Mouse (Mus musculus) hindbrain, embryonic 16.5 days (tissue): ENCODE data around the gene Spsb3. TPM values are rescaled to one million over a fixed set of nuclear protein-coding genes. Genes with fewer than 3 reads are reported as not detected.

Source experiments
- ATAC-seq: fragments of 200-750 bp; cut with Nextera tagmentation; 2 replicates; pipeline ENCODE4 v1.8.0; 2017; ENCODE audit warnings: moderate TSS enrichment, moderate library complexity
- H3K27ac ChIP-seq: fragments of 300-500 bp; sonication (generic); 2 replicates; pipeline ENCODE4 v1.5.1; 2014; ENCODE audit warnings: low read depth, mild to moderate bottlenecking, control low read depth, low read length, moderate library complexity
- H3K27me3 ChIP-seq: fragments of 300-500 bp; sonication (generic); replicated peaks from 2 replicates; pipeline ENCODE4 v1.6.1; 2014; ENCODE audit warnings: low read length; ENCODE audit not compliant: control insufficient read depth, insufficient read depth
- H3K36me3 ChIP-seq: fragments of 300-500 bp; sonication (generic); 2 replicates; pipeline ENCODE4 v1.6.1; 2014; ENCODE audit warnings: mild to moderate bottlenecking, low read length, moderate library complexity, mixed read lengths; ENCODE audit not compliant: control insufficient read depth, insufficient read depth
- H3K4me1 ChIP-seq: fragments of 300-500 bp; sonication (generic); 2 replicates; pipeline ENCODE4 v1.6.1; 2014; ENCODE audit warnings: low read depth, low read length; ENCODE audit not compliant: control insufficient read depth, insufficient read depth
- H3K4me2 ChIP-seq: fragments of 300-500 bp; sonication (generic); 2 replicates; pipeline ENCODE4 v1.6.1; 2014; ENCODE audit warnings: mild to moderate bottlenecking, low read length, control low read depth, moderate library complexity
- H3K4me3 ChIP-seq: fragments of 300-500 bp; sonication (generic); 2 replicates; pipeline ENCODE4 v1.5.1; 2014; ENCODE audit warnings: mild to moderate bottlenecking, low read length, control low read depth, moderate library complexity
- H3K9ac ChIP-seq: fragments of 300-500 bp; sonication (generic); 2 replicates; pipeline ENCODE4 v1.6.1; 2014; ENCODE audit warnings: low read depth, mild to moderate bottlenecking, control low read depth, low read length, moderate library complexity
- H3K9me3 ChIP-seq: fragments of 300-500 bp; sonication (generic); 2 replicates; pipeline ENCODE4 v1.6.1; 2014; ENCODE audit warnings: mild to moderate bottlenecking, low read length, moderate library complexity; ENCODE audit not compliant: control insufficient read depth
- WGBS: fragments of 180-500 bp; shearing (Covaris S2); extraction: QIAGEN DNeasy Blood & Tissue Kit; methylation state at CpG from one replicate; pipeline ENCODE4 v1.1.7; 2014; 5-methylcytosine and 5-hydroxymethylcytosine counted together
- polyA plus RNA-seq: library from polyadenylated mRNA; unstranded; fragments of >200 nt; fragmentation: Nextera tagmentation; extraction: Ambion mirVana; gene quantifications from 2 replicates; pipeline ENCODE4 v1.2.1, GENCODE M21; 2015

Gene Spsb3
- polyA plus RNA-seq: 88.2 and 90.4 TPM in 2 replicates

- peak; percentile 98 for ATAC-seq
- Histone ChIP-seq H3K4me2 (peak within 1 kb of the TSS; percentile 96), H3K4me3 (peak within 1 kb of the TSS; percentile 88), H3K9me3 (no peaks in the 10 kb centered on the region), H3K36me3 (peaks cover 20% of the 10 kb centered on the region), H3K27ac (peak within 1 kb of the TSS; percentile 76), H3K9ac (peak within 1 kb of the TSS; percentile 87), H3K4me1 (peaks cover 31% of the 10 kb centered on the region), H3K27me3 (no peaks in the 10 kb centered on the region)
- WGBS: under 1% methylated on average over 69 of the region's 69 CpGs
These were observed at the start of gene Spsb3, which contains the start of gene Nubp2 for GRCm38 (mm10) chr17:24886134-24886931. Gene Spsb3, plus strand, starts transcription at chr17:24886643. Gene Nubp2, minus strand, starts transcription at chr17:24886349.

GRCm38 (mm10) chr17:24839842-24840241 is 46.6 kb upstream of the Spsb3 start, which contains the start of gene Hagh:
Gene Hagh, plus strand, starts transcription at chr17:24840143.
- Histone ChIP-seq H3K27ac (no peak within 1 kb of the TSS), H3K4me2 (no peak within 1 kb of the TSS), H3K4me1 (no peaks in the 10 kb centered on the region), H3K4me3 (no peak within 1 kb of the TSS), H3K9me3 (no peaks in the 10 kb centered on the region), H3K27me3 (peaks cover 12% of the 10 kb centered on the region), H3K9ac (no peak within 1 kb of the TSS), H3K36me3 (no peaks in the 10 kb centered on the region)
- 77% methylated on average over 8 of the region's 8 CpGs for WGBS
- no peak for ATAC-seq

GRCm38 (mm10) chr17:24840341-24840740 is 46.1 kb upstream of the Spsb3 start:
- no peaks in the 10 kb centered on the region for H3K36me3 ChIP-seq

GRCm38 (mm10) chr17:24841133-24841532 is 45.3 kb upstream of the Spsb3 start:
- Histone ChIP-seq H3K4me1 (no peaks in the 10 kb centered on the region), H3K4me3 (no peak overlapping the region), H3K27me3 (peaks cover 9% of the 10 kb centered on the region), H3K9me3 (no peaks in the 10 kb centered on the region), H3K4me2 (no peak overlapping the region), H3K36me3 (no peaks in the 10 kb centered on the region), H3K27ac (no peak overlapping the region), H3K9ac (no peak overlapping the region)
- WGBS: 53% methylated on average over 4 of the region's 4 CpGs
- ATAC-seq: no peak

More at GRCm38 (mm10) chr17:24840341-24840740, 46.1 kb upstream of the Spsb3 start:
- Histone ChIP-seq H3K27ac (no peak overlapping the region), H3K9me3 (no peaks in the 10 kb centered on the region), H3K4me3 (no peak overlapping the region), H3K4me1 (no peaks in the 10 kb centered on the region), H3K27me3 (peaks cover 12% of the 10 kb centered on the region), H3K4me2 (no peak overlapping the region), H3K9ac (no peak overlapping the region)
- ATAC-seq: no peak
- WGBS: 70% methylated on average over 5 of the region's 5 CpGs

- no peaks in the 10 kb centered on the region for H3K36me3 ChIP-seq
- 66% methylated on average over 2 of the region's 2 CpGs for WGBS
- ATAC-seq: no peak
These were observed 43.8 kb upstream of the Spsb3 start for GRCm38 (mm10) chr17:24842631-24843030.

GRCm38 (mm10) chr17:24844525-24844924 is 41.9 kb upstream of the Spsb3 start:
- no peak overlapping the region for H3K4me3 ChIP-seq
- H3K27me3 ChIP-seq: peaks cover 7% of the 10 kb centered on the region; the same call in 1 of the 2 replicates
- no peak for ATAC-seq
- no peaks in the 10 kb centered on the region for H3K36me3 ChIP-seq
- H3K4me2 ChIP-seq: no peak overlapping the region
- no peaks in the 10 kb centered on the region for H3K9me3 ChIP-seq
- no peak overlapping the region for H3K9ac ChIP-seq
- WGBS: 56% methylated on average over 9 of the region's 9 CpGs
- no peak overlapping the region for H3K27ac ChIP-seq
- H3K4me1 ChIP-seq: peaks cover 8% of the 10 kb centered on the region

More at GRCm38 (mm10) chr17:24842631-24843030, 43.8 kb upstream of the Spsb3 start:
- Histone ChIP-seq H3K9ac (no peak overlapping the region), H3K9me3 (no peaks in the 10 kb centered on the region), H3K27ac (no peak overlapping the region), H3K4me3 (no peak overlapping the region), H3K4me2 (no peak overlapping the region), H3K4me1 (no peaks in the 10 kb centered on the region), H3K27me3 (peaks cover 7% of the 10 kb centered on the region)

- 95% methylated on average over 1 of the region's 1 CpGs for WGBS
- no peak overlapping the region for H3K4me2 ChIP-seq
- H3K9me3 ChIP-seq: no peaks in the 10 kb centered on the region
- no peaks in the 10 kb centered on the region for H3K27me3 ChIP-seq
- H3K36me3 ChIP-seq: no peaks in the 10 kb centered on the region
- no peak overlapping the region for H3K4me3 ChIP-seq
- H3K9ac ChIP-seq: no peak overlapping the region
- no peak for ATAC-seq
- peaks cover 15% of the 10 kb centered on the region for H3K4me1 ChIP-seq
- no peak overlapping the region for H3K27ac ChIP-seq
These were observed 39.1 kb upstream of the Spsb3 start for GRCm38 (mm10) chr17:24847386-24847785.

- H3K4me1 ChIP-seq: peaks cover 15% of the 10 kb centered on the region
- H3K27me3 ChIP-seq: no peaks in the 10 kb centered on the region
- H3K9ac ChIP-seq: no peak overlapping the region
These were observed 37.8 kb upstream of the Spsb3 start for GRCm38 (mm10) chr17:24848600-24849031.

GRCm38 (mm10) chr17:24849733-24850064 is 36.7 kb upstream of the Spsb3 start:
- ATAC-seq: no peak

More at GRCm38 (mm10) chr17:24848600-24849031, 37.8 kb upstream of the Spsb3 start:
- Histone ChIP-seq H3K36me3 (peaks cover 5% of the 10 kb centered on the region), H3K27ac (no peak overlapping the region), H3K9me3 (no peaks in the 10 kb centered on the region), H3K4me3 (no peak overlapping the region; the same call in 1 of the 2 replicates), H3K4me2 (peak overlapping the region; percentile 67)
- no peak for ATAC-seq

More at GRCm38 (mm10) chr17:24849733-24850064, 36.7 kb upstream of the Spsb3 start:
- peaks cover 15% of the 10 kb centered on the region for H3K4me1 ChIP-seq
- H3K9me3 ChIP-seq: no peaks in the 10 kb centered on the region
- peak overlapping the region; percentile 95 for H3K4me3 ChIP-seq
- peaks cover 6% of the 10 kb centered on the region for H3K36me3 ChIP-seq
- peak overlapping the region; percentile 67 for H3K4me2 ChIP-seq
- H3K9ac ChIP-seq: peak overlapping the region; percentile 84
- under 1% methylated on average over 21 of the region's 21 CpGs for WGBS
- peak overlapping the region; percentile 98 for H3K27ac ChIP-seq
- no peaks in the 10 kb centered on the region for H3K27me3 ChIP-seq
